Mouse (Mus musculus): ENCODE measurements at regions not wholly inside any gene's neighbourhood (a gene's known extent, or its start where the extent isn't known, plus 50 kb on each side); places are given as distances from the start of the nearest gene placed in this dataset.

- H3K27ac ChIP-seq (ENCODE audit: low read length), result no peak overlapping the region
- 85% methylated on average over 4 of the region's 4 CpGs for WGBS
- H3K27me3 ChIP-seq (ENCODE audit: control insufficient read depth, insufficient read depth, low read length), result no peaks in the 10 kb centered on the region
- no peak overlapping the region for H3K4me3 ChIP-seq (ENCODE audit: low read length)
- no peaks in the 10 kb centered on the region for H3K36me3 ChIP-seq (ENCODE audit: control insufficient read depth, insufficient read depth)
- no peak overlapping the region for H3K4me2 ChIP-seq (ENCODE audit: low read depth, low read length)
- peaks cover 5% of the 10 kb centered on the region; the same call in 1 of the 2 replicates for H3K4me1 ChIP-seq (ENCODE audit: control insufficient read depth, insufficient read depth, low read length)
- ATAC-seq (replicated peaks; ENCODE audit: extremely low read depth, insufficient read depth, low FRiP score), result no peak
- no peak overlapping the region for H3K9ac ChIP-seq (ENCODE audit: low read length)
- no peaks in the 10 kb centered on the region for H3K9me3 ChIP-seq (replicated peaks; ENCODE audit: control insufficient read depth, low read length)
Measured at GRCm38 (mm10) chr13:119233030-119233385, 195.4 kb upstream of the Paip1 start.

GRCm38 (mm10) chr13:119233869-119234268, 194.5 kb upstream of the Paip1 start:
- no peaks in the 10 kb centered on the region for H3K27me3 ChIP-seq (ENCODE audit: control insufficient read depth, insufficient read depth, low read length)
- no peak for ATAC-seq (replicated peaks; ENCODE audit: extremely low read depth, insufficient read depth, low FRiP score)
- H3K27ac ChIP-seq (ENCODE audit: low read length), result no peak overlapping the region
- 69% methylated on average over 3 of the region's 3 CpGs for WGBS
- no peaks in the 10 kb centered on the region for H3K36me3 ChIP-seq (ENCODE audit: control insufficient read depth, insufficient read depth)
- no peak overlapping the region for H3K4me3 ChIP-seq (ENCODE audit: low read length)
- H3K4me2 ChIP-seq (ENCODE audit: low read depth, low read length), result no peak overlapping the region
- peaks cover 5% of the 10 kb centered on the region; the same call in 1 of the 2 replicates for H3K4me1 ChIP-seq (ENCODE audit: control insufficient read depth, insufficient read depth, low read length)
- no peak overlapping the region for H3K9ac ChIP-seq (ENCODE audit: low read length)
- no peaks in the 10 kb centered on the region for H3K9me3 ChIP-seq (replicated peaks; ENCODE audit: control insufficient read depth, low read length)

GRCm38 (mm10) chr13:119242358-119242757, 186.0 kb upstream of the Paip1 start:
- Histone ChIP-seq H3K4me3 (ENCODE audit: low read length) (no peak overlapping the region), H3K27ac (ENCODE audit: low read length) (no peak overlapping the region), H3K4me2 (ENCODE audit: low read depth, low read length) (no peak overlapping the region), H3K9me3 (replicated peaks; ENCODE audit: control insufficient read depth, low read length) (no peaks in the 10 kb centered on the region), H3K9ac (ENCODE audit: low read length) (no peak overlapping the region), H3K36me3 (ENCODE audit: control insufficient read depth, insufficient read depth) (no peaks in the 10 kb centered on the region), H3K4me1 (ENCODE audit: control insufficient read depth, insufficient read depth, low read length) (no peaks in the 10 kb centered on the region), H3K27me3 (ENCODE audit: control insufficient read depth, insufficient read depth, low read length) (no peaks in the 10 kb centered on the region)
- WGBS, result 26% methylated on average over 3 of the region's 3 CpGs
- no peak for ATAC-seq (replicated peaks; ENCODE audit: extremely low read depth, insufficient read depth, low FRiP score)

DNA sequence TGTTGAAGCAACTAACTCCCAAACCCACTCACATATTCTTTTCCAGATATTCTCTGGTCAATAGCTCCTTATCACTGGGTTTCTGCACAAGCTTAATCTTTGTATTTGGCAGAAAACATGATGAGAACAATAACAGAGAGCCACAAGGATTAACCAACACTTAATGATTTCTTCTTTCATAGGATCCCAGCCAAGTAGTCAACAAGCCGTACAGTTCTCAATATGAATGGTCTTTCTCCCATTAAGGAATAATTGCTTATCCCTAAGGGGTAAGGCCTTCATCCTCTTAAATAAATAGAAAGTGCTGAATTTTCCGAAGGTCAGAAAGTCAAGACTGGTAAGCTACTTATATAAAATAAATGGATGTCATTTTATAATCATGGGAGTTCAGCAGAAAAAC, 181.3 kb upstream of the Paip1 start:
- no peaks in the 10 kb centered on the region for H3K4me1 ChIP-seq (ENCODE audit: control insufficient read depth, insufficient read depth, low read length)
- H3K36me3 ChIP-seq (ENCODE audit: control insufficient read depth, insufficient read depth), result no peaks in the 10 kb centered on the region
- no peaks in the 10 kb centered on the region for H3K9me3 ChIP-seq (replicated peaks; ENCODE audit: control insufficient read depth, low read length)
- WGBS, result 76% methylated on average over 2 of the region's 2 CpGs
- H3K4me2 ChIP-seq (ENCODE audit: low read depth, low read length), result no peak overlapping the region
- no peak overlapping the region for H3K4me3 ChIP-seq (ENCODE audit: low read length)
- ATAC-seq (replicated peaks; ENCODE audit: extremely low read depth, insufficient read depth, low FRiP score), result no peak
- H3K27me3 ChIP-seq (ENCODE audit: control insufficient read depth, insufficient read depth, low read length), result no peaks in the 10 kb centered on the region
- no peak overlapping the region for H3K27ac ChIP-seq (ENCODE audit: low read length)
- H3K9ac ChIP-seq (ENCODE audit: low read length), result no peak overlapping the region

GRCm38 (mm10) chr13:119252006-119252405, 176.4 kb upstream of the Paip1 start:
- Histone ChIP-seq H3K4me3 (ENCODE audit: low read length) (no peak overlapping the region), H3K36me3 (ENCODE audit: control insufficient read depth, insufficient read depth) (no peaks in the 10 kb centered on the region), H3K27ac (ENCODE audit: low read length) (no peak overlapping the region), H3K4me2 (ENCODE audit: low read depth, low read length) (no peak overlapping the region), H3K27me3 (ENCODE audit: control insufficient read depth, insufficient read depth, low read length) (no peaks in the 10 kb centered on the region), H3K4me1 (ENCODE audit: control insufficient read depth, insufficient read depth, low read length) (no peaks in the 10 kb centered on the region), H3K9me3 (replicated peaks; ENCODE audit: control insufficient read depth, low read length) (no peaks in the 10 kb centered on the region), H3K9ac (ENCODE audit: low read length) (no peak overlapping the region)
- 63% methylated on average over 2 of the region's 2 CpGs for WGBS
- no peak for ATAC-seq (replicated peaks; ENCODE audit: extremely low read depth, insufficient read depth, low FRiP score)

DNA sequence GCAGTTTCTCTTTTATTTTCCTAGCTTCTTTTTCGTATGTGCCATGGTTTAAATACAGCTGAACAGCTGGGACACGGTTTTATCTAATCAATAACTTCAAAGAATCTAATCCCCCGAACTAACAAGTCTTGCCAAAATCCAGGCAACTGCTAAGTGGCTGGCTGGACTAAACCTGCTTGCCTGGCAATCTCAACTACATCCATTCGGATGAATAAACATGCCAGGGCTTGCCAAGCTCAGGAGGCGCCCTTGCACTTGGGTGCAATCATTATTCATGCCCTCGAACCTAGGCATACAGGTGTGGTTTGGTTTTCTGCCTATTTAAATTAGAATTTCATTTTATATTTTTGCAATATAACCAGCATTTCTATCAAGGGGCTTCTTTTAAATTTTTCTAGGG, 172.1 kb upstream of the Paip1 start:
- 41% methylated on average over 6 of the region's 6 CpGs for WGBS
- no peaks in the 10 kb centered on the region for H3K27me3 ChIP-seq (ENCODE audit: control insufficient read depth, insufficient read depth, low read length)
- no peak overlapping the region for H3K27ac ChIP-seq (ENCODE audit: low read length)
- ATAC-seq (replicated peaks; ENCODE audit: extremely low read depth, insufficient read depth, low FRiP score), result no peak
- no peaks in the 10 kb centered on the region for H3K36me3 ChIP-seq (ENCODE audit: control insufficient read depth, insufficient read depth)
- H3K4me3 ChIP-seq (ENCODE audit: low read length), result no peak overlapping the region
- H3K4me1 ChIP-seq (ENCODE audit: control insufficient read depth, insufficient read depth, low read length), result no peaks in the 10 kb centered on the region
- H3K9me3 ChIP-seq (replicated peaks; ENCODE audit: control insufficient read depth, low read length), result no peaks in the 10 kb centered on the region
- H3K9ac ChIP-seq (ENCODE audit: low read length), result no peak overlapping the region
- no peak overlapping the region for H3K4me2 ChIP-seq (ENCODE audit: low read depth, low read length)

GRCm38 (mm10) chr13:119258515-119258914, 169.9 kb upstream of the Paip1 start:
- 68% methylated on average over 9 of the region's 9 CpGs for WGBS
- no peak overlapping the region for H3K27ac ChIP-seq (ENCODE audit: low read length)
- ATAC-seq (replicated peaks; ENCODE audit: extremely low read depth, insufficient read depth, low FRiP score), result no peak
- no peak overlapping the region for H3K9ac ChIP-seq (ENCODE audit: low read length)
- no peaks in the 10 kb centered on the region for H3K4me1 ChIP-seq (ENCODE audit: control insufficient read depth, insufficient read depth, low read length)
- H3K27me3 ChIP-seq (ENCODE audit: control insufficient read depth, insufficient read depth, low read length), result no peaks in the 10 kb centered on the region
- H3K36me3 ChIP-seq (ENCODE audit: control insufficient read depth, insufficient read depth), result no peaks in the 10 kb centered on the region
- H3K4me2 ChIP-seq (ENCODE audit: low read depth, low read length), result no peak overlapping the region
- H3K9me3 ChIP-seq (replicated peaks; ENCODE audit: control insufficient read depth, low read length), result no peaks in the 10 kb centered on the region
- no peak overlapping the region for H3K4me3 ChIP-seq (ENCODE audit: low read length)

DNA sequence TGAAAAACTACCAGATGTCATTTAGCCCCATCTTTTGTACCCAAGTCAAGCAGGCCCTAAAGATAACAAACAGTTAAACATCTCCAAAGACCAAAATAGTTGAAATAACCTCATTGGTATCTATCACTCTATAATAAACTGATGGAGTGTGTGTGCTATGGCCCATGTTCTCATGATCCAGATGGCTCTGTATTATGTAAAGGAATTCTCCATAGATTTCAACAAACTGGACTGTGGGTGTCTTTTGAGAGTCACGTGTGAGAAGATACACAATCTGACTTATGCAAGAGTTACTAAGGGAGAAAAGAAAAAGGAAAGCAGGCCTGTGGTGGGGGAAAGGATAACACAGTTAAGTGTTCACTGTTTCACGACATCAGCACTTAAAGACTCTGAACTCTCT, 164.8 kb upstream of the Paip1 start:
- no peaks in the 10 kb centered on the region for H3K9me3 ChIP-seq (replicated peaks; ENCODE audit: control insufficient read depth, low read length)
- H3K4me2 ChIP-seq (ENCODE audit: low read depth, low read length), result no peak overlapping the region
- 26% methylated on average over 2 of the region's 2 CpGs for WGBS
- H3K9ac ChIP-seq (ENCODE audit: low read length), result no peak overlapping the region
- no peaks in the 10 kb centered on the region for H3K27me3 ChIP-seq (ENCODE audit: control insufficient read depth, insufficient read depth, low read length)
- no peaks in the 10 kb centered on the region for H3K4me1 ChIP-seq (ENCODE audit: control insufficient read depth, insufficient read depth, low read length)
- H3K36me3 ChIP-seq (ENCODE audit: control insufficient read depth, insufficient read depth), result no peaks in the 10 kb centered on the region
- no peak overlapping the region for H3K4me3 ChIP-seq (ENCODE audit: low read length)
- H3K27ac ChIP-seq (ENCODE audit: low read length), result no peak overlapping the region
- no peak for ATAC-seq (replicated peaks; ENCODE audit: extremely low read depth, insufficient read depth, low FRiP score)

- Histone ChIP-seq H3K4me1 (ENCODE audit: control insufficient read depth, insufficient read depth, low read length) (no peaks in the 10 kb centered on the region), H3K27ac (ENCODE audit: low read length) (no peak overlapping the region), H3K9ac (ENCODE audit: low read length) (no peak overlapping the region), H3K27me3 (ENCODE audit: control insufficient read depth, insufficient read depth, low read length) (no peaks in the 10 kb centered on the region), H3K4me2 (ENCODE audit: low read depth, low read length) (no peak overlapping the region), H3K4me3 (ENCODE audit: low read length) (no peak overlapping the region), H3K36me3 (ENCODE audit: control insufficient read depth, insufficient read depth) (no peaks in the 10 kb centered on the region), H3K9me3 (replicated peaks; ENCODE audit: control insufficient read depth, low read length) (no peaks in the 10 kb centered on the region)
- 76% methylated on average over 4 of the region's 4 CpGs for WGBS
- no peak for ATAC-seq (replicated peaks; ENCODE audit: extremely low read depth, insufficient read depth, low FRiP score)
Measured at GRCm38 (mm10) chr13:119267608-119268300, 160.6 kb upstream of the Paip1 start.

All from heart, embryonic 16.5 days (tissue).